Mouse (Mus musculus) forebrain, embryonic 13.5 days (tissue): ENCODE measurements around the gene Prickle4. TPM values are rescaled to one million over a fixed set of nuclear protein-coding genes. Genes with fewer than 3 reads are reported as not detected.

Experiments used
- ATAC-seq: fragments of 200-750 bp; cut with Nextera tagmentation; 2 replicates; pipeline ENCODE4 v1.8.0; 2017
- H3K27ac ChIP-seq: fragments of 300-500 bp; sonication (generic); 2 replicates; pipeline ENCODE4 v1.5.1; 2015; ENCODE audit warnings: inconsistent platforms, mild to moderate bottlenecking, moderate library complexity
- H3K27me3 ChIP-seq: fragments of 300-500 bp; sonication (generic); 2 replicates; pipeline ENCODE4 v1.6.1; 2015; ENCODE audit warnings: mild to moderate bottlenecking, inconsistent platforms
- H3K36me3 ChIP-seq: fragments of 300-500 bp; sonication (generic); 2 replicates; pipeline ENCODE4 v1.6.1; 2015; ENCODE audit warnings: mild to moderate bottlenecking, inconsistent platforms; ENCODE audit not compliant: poor library complexity, severe bottlenecking
- H3K4me1 ChIP-seq: fragments of 300-500 bp; sonication (generic); 2 replicates; pipeline ENCODE4 v1.6.1; 2015; ENCODE audit warnings: inconsistent platforms
- H3K4me2 ChIP-seq: fragments of 300-500 bp; sonication (generic); 2 replicates; pipeline ENCODE4 v1.6.1; 2015; ENCODE audit warnings: inconsistent platforms, mild to moderate bottlenecking, moderate library complexity
- H3K4me3 ChIP-seq: fragments of 300-500 bp; sonication (generic); 2 replicates; pipeline ENCODE4 v1.5.1; 2015; ENCODE audit warnings: mild to moderate bottlenecking, inconsistent platforms
- H3K9ac ChIP-seq: fragments of 300-500 bp; sonication (generic); 2 replicates; pipeline ENCODE4 v1.6.1; 2015; ENCODE audit warnings: mild to moderate bottlenecking, inconsistent platforms
- H3K9me3 ChIP-seq: fragments of 300-500 bp; sonication (generic); replicated peaks from 2 replicates; pipeline ENCODE4 v1.6.1; 2016; ENCODE audit warnings: inconsistent platforms
- WGBS: fragments of 180-500 bp; shearing (Covaris S2); methylation state at CpG from one replicate; pipeline ENCODE4 v1.1.7; 2015; 5-methylcytosine and 5-hydroxymethylcytosine counted together
- polyA plus RNA-seq: library from polyadenylated mRNA; unstranded; fragments of >200 nt; fragmentation: Nextera tagmentation; extraction: Ambion mirVana; gene quantifications from 2 replicates; pipeline ENCODE4 v1.2.1, GENCODE M21; 2015

Prickle4 gene
- polyA plus RNA-seq, 1 experiment from 2014 or later = not detected

GRCm38 (mm10) chr17:47702548-47703345, 8.2 kb upstream of the Prickle4 start:
- Histone ChIP-seq H3K4me3 (no peak overlapping the region), H3K9me3 (no peaks in the 10 kb centered on the region), H3K36me3 (peaks cover 48% of the 10 kb centered on the region; the same call in 1 of the 2 replicates), H3K9ac (no peak overlapping the region), H3K27ac (no peak overlapping the region), H3K4me2 (no peak overlapping the region), H3K4me1 (no peaks in the 10 kb centered on the region), H3K27me3 (0 out of 2 replicates have a peak, but pooled peaks cover 6% of the 10 kb centered on the region)
- no peak for ATAC-seq
- WGBS = 55% methylated on average over 26 of the region's 28 CpGs

GRCm38 (mm10) chr17:47701793-47702192, 7.3 kb upstream of the Prickle4 start:
- WGBS = 81% methylated on average over 9 of the region's 9 CpGs
- H3K36me3 ChIP-seq = peaks cover 48% of the 10 kb centered on the region; the same call in 1 of the 2 replicates
- H3K27ac ChIP-seq = no peak overlapping the region
- no peak overlapping the region for H3K4me2 ChIP-seq
- H3K9ac ChIP-seq = no peak overlapping the region
- H3K4me3 ChIP-seq = no peak overlapping the region
- no peaks in the 10 kb centered on the region for H3K4me1 ChIP-seq
- ATAC-seq = no peak
- 0 out of 2 replicates have a peak, but pooled peaks cover 6% of the 10 kb centered on the region for H3K27me3 ChIP-seq
- no peaks in the 10 kb centered on the region for H3K9me3 ChIP-seq

- no peak overlapping the region for H3K4me3 ChIP-seq
- WGBS = 91% methylated on average over 2 of the region's 2 CpGs
- H3K36me3 ChIP-seq = peaks cover 44% of the 10 kb centered on the region; the same call in 1 of the 2 replicates
- H3K4me1 ChIP-seq = peaks cover 8% of the 10 kb centered on the region
- no peaks in the 10 kb centered on the region for H3K9me3 ChIP-seq
- H3K27me3 ChIP-seq = 0 out of 2 replicates have a peak, but pooled peaks cover 7% of the 10 kb centered on the region
- no peak overlapping the region for H3K27ac ChIP-seq
- ATAC-seq = no peak
- no peak overlapping the region for H3K4me2 ChIP-seq
- H3K9ac ChIP-seq = no peak overlapping the region
Measured at GRCm38 (mm10) chr17:47699055-47699454, 4.5 kb upstream of the Prickle4 start.

GRCm38 (mm10) chr17:47698156-47698555, 3.6 kb upstream of the Prickle4 start:
- Histone ChIP-seq H3K9me3 (no peaks in the 10 kb centered on the region), H3K9ac (0 out of 2 replicates have a peak overlapping the region, but pooled peaks have one; percentile 5), H3K36me3 (peaks cover 38% of the 10 kb centered on the region; the same call in 1 of the 2 replicates), H3K4me2 (no peak overlapping the region), H3K4me3 (no peak overlapping the region), H3K27me3 (peaks cover 14% of the 10 kb centered on the region), H3K4me1 (peaks cover 13% of the 10 kb centered on the region), H3K27ac (no peak overlapping the region)
- ATAC-seq = no peak
- WGBS = 89% methylated on average over 10 of the region's 10 CpGs

- H3K36me3 ChIP-seq = peaks cover 14% of the 10 kb centered on the region; the same call in 1 of the 2 replicates
- H3K9me3 ChIP-seq = no peaks in the 10 kb centered on the region
- H3K27me3 ChIP-seq = peaks cover 14% of the 10 kb centered on the region
- peaks cover 13% of the 10 kb centered on the region for H3K4me1 ChIP-seq
- no peak; the same call in 1 of the 2 replicates for ATAC-seq
- peak overlapping the region; percentile 76 for H3K4me3 ChIP-seq
- WGBS = under 1% methylated on average over 13 of the region's 23 CpGs
- H3K4me2 ChIP-seq = peak overlapping the region; percentile 76
- peak overlapping the region; percentile 85 for H3K9ac ChIP-seq
- peak overlapping the region; percentile 40; the same call in 1 of the 2 replicates for H3K27ac ChIP-seq
Measured at GRCm38 (mm10) chr17:47695337-47695710, 788 bp upstream of the Prickle4 start.

GRCm38 (mm10) chr17:47694442-47694502, 264 bp downstream of the Prickle4 start, which contains the start of gene Gm21981:
Gene Gm21981, minus strand, starts transcription at chr17:47694455.
- WGBS = 4% methylated on average over 3 of the region's 3 CpGs
- Histone ChIP-seq H3K9ac (peak within 1 kb of the TSS; percentile 85), H3K9me3 (no peaks in the 10 kb centered on the region), H3K4me2 (peak within 1 kb of the TSS; percentile 76), H3K36me3 (0 out of 2 replicates have a peak, but pooled peaks cover 4% of the 10 kb centered on the region), H3K4me3 (peak within 1 kb of the TSS; percentile 76), H3K4me1 (peaks cover 21% of the 10 kb centered on the region), H3K27me3 (peaks cover 14% of the 10 kb centered on the region), H3K27ac (peak within 1 kb of the TSS; percentile 40; the same call in 1 of the 2 replicates)
- no peak for ATAC-seq

GRCm38 (mm10) chr17:47693671-47694441, 680 bp downstream of the Prickle4 start:
- H3K27me3 ChIP-seq = peaks cover 14% of the 10 kb centered on the region
- peak overlapping the region; percentile 76 for H3K4me2 ChIP-seq
- peaks cover 24% of the 10 kb centered on the region for H3K4me1 ChIP-seq
- H3K9ac ChIP-seq = peak overlapping the region; percentile 58
- 33% methylated on average over 13 of the region's 13 CpGs for WGBS
- no peak overlapping the region for H3K27ac ChIP-seq
- 0 out of 2 replicates have a peak, but pooled peaks cover under 1% of the 10 kb centered on the region for H3K36me3 ChIP-seq
- H3K9me3 ChIP-seq = no peaks in the 10 kb centered on the region
- no peak for ATAC-seq
- H3K4me3 ChIP-seq = peak overlapping the region; percentile 76

- 91% methylated on average over 3 of the region's 3 CpGs for WGBS
Measured at GRCm38 (mm10) chr17:47691650-47692049, 2.9 kb downstream of the Prickle4 start.

GRCm38 (mm10) chr17:47689894-47690293, 4.6 kb downstream of the Prickle4 start:
- Histone ChIP-seq H3K4me2 (peak overlapping the region; percentile 94), H3K36me3 (peaks cover 12% of the 10 kb centered on the region; the same call in 1 of the 2 replicates), H3K4me1 (peaks cover 35% of the 10 kb centered on the region), H3K9me3 (no peaks in the 10 kb centered on the region), H3K9ac (peak overlapping the region; percentile 84; the same call in 1 of the 2 replicates), H3K27me3 (peaks cover 14% of the 10 kb centered on the region), H3K4me3 (peak overlapping the region; percentile 82; the same call in 1 of the 2 replicates), H3K27ac (no peak overlapping the region)
- WGBS = 79% methylated on average over 8 of the region's 8 CpGs
- ATAC-seq = no peak

More at GRCm38 (mm10) chr17:47691650-47692049, 2.9 kb downstream of the Prickle4 start:
- Histone ChIP-seq H3K9me3 (no peaks in the 10 kb centered on the region), H3K4me3 (no peak overlapping the region), H3K36me3 (no peaks in the 10 kb centered on the region), H3K27ac (no peak overlapping the region), H3K9ac (no peak overlapping the region), H3K4me1 (peaks cover 32% of the 10 kb centered on the region), H3K27me3 (peaks cover 14% of the 10 kb centered on the region), H3K4me2 (no peak overlapping the region)
- ATAC-seq = no peak

GRCm38 (mm10) chr17:47688608-47689575, 5.6 kb downstream of the Prickle4 start, which contains the start of gene Frs3:
Gene Frs3, plus strand, starts transcription at chr17:47689030.
- Histone ChIP-seq H3K9me3 (no peaks in the 10 kb centered on the region), H3K27ac (peak within 1 kb of the TSS; percentile 72), H3K9ac (peak within 1 kb of the TSS; percentile 84), H3K4me2 (peak within 1 kb of the TSS; percentile 94), H3K4me1 (peaks cover 30% of the 10 kb centered on the region), H3K27me3 (peaks cover 11% of the 10 kb centered on the region), H3K36me3 (peaks cover 22% of the 10 kb centered on the region), H3K4me3 (peak within 1 kb of the TSS; percentile 82)
- ATAC-seq = peak; percentile 72
- WGBS = under 1% methylated on average over 58 of the region's 58 CpGs

- no peak for ATAC-seq
- peak within 1 kb of the TSS; percentile 82 for H3K4me3 ChIP-seq
- H3K4me2 ChIP-seq = peak within 1 kb of the TSS; percentile 94
- H3K27ac ChIP-seq = peak within 1 kb of the TSS; percentile 72
- H3K4me1 ChIP-seq = peaks cover 27% of the 10 kb centered on the region
- H3K27me3 ChIP-seq = peaks cover 5% of the 10 kb centered on the region
- H3K36me3 ChIP-seq = peaks cover 28% of the 10 kb centered on the region
- no peaks in the 10 kb centered on the region for H3K9me3 ChIP-seq
- peak within 1 kb of the TSS; percentile 84 for H3K9ac ChIP-seq
- 0% methylated on average over 9 of the region's 9 CpGs for WGBS
Measured at GRCm38 (mm10) chr17:47688344-47688607, 6.3 kb downstream of the Prickle4 start, which contains the start of gene Tomm6. Gene Tomm6, minus strand, starts transcription at chr17:47688386.
